Mouse (Mus musculus) neural tube, embryonic 10.5 days (tissue): ENCODE measurements around the gene Rps19bp1.

Source experiments
- DNase-seq: peaks from one replicate; pipeline ENCODE4 v3.0.0-alpha.2; 2017; ENCODE audit warnings: low spot score; ENCODE audit errors: extremely low spot score

Gene Rps19bp1

DNA sequence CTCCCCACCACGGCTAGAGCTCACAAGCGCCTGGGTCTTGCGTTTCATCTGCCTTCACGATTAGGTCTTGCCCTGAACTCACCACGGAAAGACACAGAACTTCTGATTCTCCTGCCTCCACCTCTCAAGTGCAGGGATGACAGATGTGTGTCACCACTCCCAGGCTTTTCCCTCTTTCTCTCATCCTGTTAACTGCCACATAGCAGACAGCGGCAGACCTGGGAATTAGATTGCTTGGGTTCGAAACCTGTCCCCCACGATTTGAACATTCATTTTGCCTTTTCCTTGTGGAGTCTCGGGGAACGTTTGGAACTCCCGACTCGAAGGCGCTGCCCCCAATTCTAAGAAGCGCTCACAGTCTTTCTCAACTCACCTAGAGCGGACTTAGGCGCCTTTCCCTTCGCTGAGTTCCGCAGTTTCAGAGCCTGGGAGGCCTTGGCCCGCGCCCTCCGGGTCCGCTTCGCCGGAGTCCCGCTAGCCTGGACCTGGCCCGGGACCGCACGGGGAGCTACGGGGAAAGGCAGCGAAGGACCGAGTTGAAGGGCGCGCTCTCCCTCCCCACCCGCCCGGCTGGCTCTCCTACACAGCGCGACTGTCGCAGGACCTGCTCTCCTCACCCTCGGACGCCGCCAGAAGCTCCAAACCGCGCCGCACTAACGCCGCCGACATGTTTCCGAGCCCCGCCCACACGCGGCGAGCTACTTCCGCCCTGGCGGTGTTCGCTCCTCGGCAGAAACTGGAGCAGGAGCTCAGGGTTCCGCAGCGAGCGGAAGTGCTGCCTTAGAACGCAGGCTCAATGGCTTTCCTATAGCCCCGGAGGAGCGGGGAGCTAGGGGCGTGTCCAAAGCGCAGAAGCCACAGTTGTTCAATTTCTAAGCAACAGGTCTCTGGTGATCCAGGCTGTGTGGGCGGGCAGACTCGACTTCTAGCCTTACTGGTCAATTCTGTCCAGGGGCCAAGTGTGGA lies at the start of gene Rps19bp1:
TSS of gene Rps19bp1 (minus strand) at position 706 of the 966 bp plus-strand sequence.
- peak; percentile 90 for DNase-seq

DNA sequence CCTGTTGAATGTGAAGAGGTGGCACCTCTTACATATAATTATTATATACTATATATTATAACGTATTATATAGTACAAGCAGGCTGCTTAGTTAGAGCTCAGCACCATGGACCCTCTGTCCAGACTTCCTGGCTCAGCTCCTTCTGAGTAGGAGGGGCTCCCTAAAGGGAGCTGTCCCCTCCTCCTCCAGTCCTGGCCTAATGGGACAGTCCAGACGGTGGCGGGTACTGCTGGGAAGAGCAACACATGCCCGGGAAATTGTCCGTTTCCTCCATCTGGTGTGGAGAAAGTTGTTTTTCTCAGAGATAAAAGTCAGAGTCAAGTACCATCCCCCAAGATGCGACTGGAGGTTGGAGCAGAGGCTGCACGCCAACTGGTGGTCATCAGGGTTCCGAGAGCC lies 42.0 kb upstream of the Rps19bp1 start:
- DNase-seq = no peak

DNA sequence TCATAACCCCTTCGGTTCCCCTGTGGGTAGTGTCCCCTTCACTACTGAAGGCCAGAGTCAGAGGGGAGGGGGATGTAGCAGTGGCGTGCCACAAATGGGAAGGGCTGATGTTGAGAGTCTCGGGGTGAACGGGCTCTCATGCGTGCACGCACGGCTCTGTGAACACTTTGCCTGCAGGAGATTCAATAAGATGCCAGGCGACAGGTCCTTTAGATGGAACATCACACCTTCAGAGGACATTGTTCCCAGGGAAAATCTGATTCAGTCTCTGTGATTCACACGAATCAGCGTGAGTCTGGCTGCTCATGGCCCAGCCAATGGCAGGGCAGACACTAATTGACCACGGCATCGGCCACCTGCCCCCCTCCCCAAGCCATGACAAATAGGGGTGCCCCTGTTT lies 40.1 kb upstream of the Rps19bp1 start:
- DNase-seq = no peak

DNA sequence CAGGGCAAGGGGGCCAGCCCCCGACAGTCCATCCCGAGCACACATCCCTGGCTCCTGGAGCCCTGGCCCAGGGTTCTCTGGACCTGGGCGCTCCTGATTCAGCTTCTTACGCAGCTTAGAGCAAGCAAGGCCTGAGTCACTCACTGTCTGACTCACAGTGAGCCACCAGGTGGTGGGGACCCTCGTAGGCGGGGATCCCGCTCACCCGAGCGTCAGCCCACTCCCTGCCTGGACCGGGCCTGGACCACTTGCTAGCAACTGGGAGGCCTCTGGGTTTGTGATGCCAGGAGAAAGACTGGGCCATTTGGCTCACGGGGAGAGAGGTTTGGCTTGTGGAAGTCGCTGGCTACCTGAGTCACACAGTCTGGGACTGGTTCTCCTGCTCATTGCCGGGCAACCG lies 39.7 kb upstream of the Rps19bp1 start:
- DNase-seq = no peak

DNA sequence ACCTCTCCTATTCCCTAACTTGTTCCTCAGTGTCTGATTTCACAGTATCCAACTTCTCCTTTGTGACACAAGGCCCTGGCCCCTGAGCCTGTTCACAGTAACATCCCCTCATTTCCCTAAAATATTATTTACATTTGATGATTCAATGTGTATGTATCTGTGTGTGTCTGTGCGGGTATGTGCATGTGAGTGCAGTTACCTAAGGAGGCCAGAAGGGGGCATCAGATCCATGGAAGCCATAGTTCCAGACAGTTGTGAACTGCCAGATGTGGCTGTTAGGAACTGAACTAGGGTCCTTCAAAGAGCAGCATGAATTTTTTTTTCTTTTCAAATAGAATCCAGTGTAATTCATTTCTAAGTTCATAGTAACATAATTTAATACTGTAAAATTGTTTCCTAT lies 33.0 kb upstream of the Rps19bp1 start:
- no peak for DNase-seq

DNA sequence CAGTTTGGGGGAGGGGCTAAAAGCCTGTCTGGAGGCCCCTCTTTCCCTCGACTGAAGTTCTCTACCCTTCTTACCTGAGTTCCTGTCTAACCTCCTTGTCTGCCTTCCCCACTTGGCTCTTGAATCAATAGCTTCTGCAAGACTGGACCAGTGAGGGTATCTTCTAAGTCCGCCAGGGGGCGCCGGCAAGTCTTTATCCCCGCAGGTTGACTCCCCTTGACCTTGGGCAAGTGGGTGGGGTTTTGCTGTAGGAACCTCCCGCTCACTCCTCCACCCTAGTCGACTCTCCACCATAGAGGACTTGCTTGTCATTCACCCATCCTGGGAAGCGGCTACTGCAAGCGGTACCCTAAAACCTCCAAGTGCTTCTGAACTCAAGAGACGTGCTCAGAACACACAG lies 25.3 kb upstream of the Rps19bp1 start:
- peak; percentile 69 for DNase-seq

DNA sequence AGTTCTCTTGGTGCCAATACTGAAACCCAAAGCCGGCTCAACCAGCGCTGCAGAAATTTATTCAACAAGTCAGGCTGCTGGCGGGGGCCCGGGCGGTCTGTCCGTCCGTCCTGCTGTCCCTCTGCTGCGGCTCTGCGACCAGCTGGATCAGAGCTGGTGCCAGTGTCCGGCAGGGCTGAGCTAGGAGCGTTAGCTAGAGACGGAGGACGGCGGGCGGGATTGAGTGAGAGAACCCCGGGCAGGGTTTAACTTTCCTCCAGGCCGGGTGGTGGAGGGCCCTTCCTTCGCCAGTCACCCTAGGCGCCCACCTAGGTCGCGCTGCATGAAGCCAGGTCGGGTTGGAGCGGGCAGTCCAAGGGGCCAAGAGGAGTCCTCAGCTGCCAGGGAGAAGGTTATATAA lies 23.9 kb upstream of the Rps19bp1 start:
- peak; percentile 56 for DNase-seq

DNA sequence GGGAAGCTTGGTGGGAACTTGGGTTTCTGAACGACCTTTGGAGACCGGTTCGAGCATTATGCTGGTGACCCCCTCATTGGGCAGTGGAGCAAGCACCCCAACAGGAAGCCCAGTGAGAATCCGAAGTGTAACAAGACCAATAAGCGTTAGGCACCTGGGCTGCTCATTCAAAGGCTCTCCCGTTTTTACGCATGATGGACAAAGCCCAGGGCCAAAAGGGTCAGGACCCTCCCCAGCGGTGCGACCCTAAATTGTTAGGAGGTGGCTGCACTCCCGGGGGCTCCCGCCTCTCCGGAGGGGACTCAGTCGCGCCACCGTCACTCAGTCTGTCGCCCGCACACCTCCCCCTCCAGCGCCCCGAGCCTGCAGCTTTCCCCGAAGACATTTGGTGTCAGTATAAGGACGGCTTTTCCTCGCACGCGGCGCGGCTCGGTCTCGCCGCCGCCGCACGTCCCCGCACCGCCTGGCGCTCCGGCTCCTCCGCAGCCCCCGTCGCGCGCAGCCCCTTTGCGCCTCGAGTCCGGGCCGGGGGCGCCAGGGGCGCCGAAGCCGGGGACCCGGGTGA lies 22.8 kb upstream of the Rps19bp1 start, which contains the start of gene Cacna1i:
TSS of gene Cacna1i (plus strand) at position 388 of the 565 bp plus-strand sequence.
- peak; percentile 44 for DNase-seq

DNA sequence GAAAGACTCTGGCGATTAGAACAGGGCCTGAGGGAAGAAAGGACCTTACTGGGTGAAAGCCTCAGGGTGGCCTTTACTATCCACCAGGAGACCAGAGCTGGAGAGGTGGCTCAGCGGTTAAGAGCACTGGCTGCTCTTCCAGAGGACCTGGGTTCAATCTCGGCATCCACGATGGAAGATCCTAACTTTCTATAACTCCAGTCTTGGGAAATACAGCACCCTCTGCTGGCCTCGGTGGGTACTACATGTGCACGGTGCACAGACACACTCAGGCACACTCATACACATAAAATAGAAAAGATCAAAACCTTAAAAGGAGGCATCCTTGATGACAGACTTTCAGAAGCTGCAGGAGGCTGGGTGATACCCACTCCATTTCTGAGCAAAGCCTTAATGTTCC lies 16.5 kb upstream of the Rps19bp1 start:
- DNase-seq = peak; percentile 70

DNA sequence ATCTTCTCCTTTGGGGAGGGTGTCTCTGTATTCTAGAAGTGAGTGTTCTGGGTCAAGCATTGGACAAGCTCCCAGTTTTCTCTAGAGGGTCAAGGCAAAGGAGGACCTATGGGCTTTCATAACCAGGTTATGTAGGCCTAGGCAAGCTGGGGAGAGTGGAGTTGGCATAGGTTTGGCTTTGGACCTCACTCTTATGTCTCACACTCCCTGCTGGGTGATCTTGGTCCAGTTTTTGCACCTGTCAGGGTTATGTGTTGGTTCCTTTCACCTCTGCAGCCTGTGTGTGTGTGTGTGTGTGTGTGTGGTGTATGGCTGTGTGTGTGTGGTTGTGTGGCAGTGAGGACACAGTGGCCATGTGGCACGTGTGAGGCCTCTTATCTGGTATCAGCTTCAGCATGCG lies 14.9 kb upstream of the Rps19bp1 start:
- no peak for DNase-seq

DNA sequence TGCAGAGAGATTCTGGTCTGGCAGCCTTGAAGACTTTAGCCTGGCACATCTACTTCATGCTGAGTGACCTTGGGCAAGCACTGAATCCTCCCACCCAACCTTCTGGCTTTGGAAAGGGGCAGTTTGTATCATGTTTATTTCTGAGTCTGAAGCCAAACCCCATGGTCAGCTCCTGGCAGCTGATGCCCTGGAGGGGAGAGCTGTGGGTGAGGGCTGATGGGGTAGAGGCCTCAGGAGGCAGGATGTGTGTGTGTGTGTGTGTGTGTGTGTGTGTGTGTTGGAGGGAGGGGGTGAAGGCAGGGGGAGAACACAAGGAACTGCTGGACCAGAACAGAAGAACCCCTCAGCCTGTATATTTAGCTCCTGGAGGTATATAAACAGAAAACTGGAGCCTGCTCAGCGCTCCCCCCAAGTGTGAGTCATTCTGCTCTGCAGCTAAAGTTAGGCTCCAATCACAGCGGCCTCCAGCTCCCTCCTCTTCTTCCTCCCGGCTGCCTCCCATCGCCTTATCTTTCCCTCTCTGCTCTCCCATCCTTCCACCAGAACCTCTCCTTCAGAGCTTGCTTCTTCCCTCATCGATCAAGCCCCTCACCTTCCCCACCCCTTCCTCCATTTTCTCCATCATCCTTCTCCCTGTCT lies 14.1 kb upstream of the Rps19bp1 start:
- DNase-seq = no peak

DNA sequence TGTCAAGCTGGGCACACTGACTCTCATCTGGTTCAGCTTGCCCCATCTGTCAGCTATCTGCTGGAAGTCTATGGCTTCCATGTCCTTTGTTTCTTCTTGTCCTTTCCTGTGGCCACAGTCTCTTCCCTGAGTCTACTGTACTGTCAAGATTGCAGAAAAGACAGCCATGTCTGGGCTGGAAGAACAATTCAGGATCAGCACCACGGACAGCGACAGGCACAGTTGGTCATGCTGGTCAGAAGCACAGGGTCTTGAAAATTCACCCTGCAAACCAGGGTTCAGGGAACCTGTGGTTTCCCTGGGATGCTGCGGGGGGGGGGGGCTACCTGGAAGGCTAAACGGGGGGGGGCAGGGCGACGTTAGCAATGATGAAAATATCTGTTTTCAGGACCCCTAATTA lies 13.5 kb upstream of the Rps19bp1 start:
- peak; percentile 81 for DNase-seq

DNA sequence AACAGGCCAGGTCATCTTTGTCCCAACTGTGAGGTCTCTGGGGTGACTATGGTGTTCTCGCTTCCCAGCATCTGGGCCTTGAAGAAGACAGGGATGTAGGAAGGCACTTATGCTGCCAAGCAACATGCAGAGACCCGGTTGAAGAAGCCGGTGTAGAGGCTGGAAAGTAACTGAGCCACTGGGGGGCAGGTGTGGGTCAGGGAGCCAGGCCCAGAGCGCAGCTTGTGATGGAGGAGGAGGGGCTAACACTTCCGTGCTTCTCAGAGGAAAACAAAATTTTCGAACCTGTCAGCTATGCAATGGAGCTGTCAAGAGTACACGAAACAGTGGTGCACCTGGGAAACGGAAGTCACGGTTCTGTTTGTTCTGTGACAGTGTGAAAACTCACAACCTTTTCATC lies 13.0 kb upstream of the Rps19bp1 start:
- DNase-seq = no peak

DNA sequence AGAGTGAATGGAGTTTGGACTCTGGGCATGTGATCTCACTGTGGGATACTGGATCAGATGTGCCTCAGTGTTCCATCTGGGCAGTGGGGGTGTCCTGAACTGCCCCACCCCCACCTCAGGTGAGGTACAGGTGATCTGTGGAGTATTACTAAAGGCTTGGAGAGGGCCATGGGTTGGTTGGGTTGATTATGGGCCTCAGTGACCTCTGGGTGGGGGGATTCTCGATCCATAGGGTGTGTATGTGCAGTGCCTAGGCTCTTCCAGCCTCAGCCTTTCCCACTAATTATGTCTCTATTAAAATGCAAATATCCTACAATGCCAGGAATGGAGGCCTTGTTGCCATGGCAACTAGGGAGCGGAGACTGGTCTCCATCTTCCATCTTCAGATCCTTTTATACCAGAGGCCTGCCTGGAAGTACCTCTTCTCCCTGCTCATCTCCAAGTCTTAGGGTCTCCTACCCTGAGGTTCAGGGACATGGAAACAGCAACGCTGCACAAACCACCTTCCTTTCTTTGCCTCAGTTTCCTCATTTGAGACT lies 7.8 kb upstream of the Rps19bp1 start:
- DNase-seq = no peak

DNA sequence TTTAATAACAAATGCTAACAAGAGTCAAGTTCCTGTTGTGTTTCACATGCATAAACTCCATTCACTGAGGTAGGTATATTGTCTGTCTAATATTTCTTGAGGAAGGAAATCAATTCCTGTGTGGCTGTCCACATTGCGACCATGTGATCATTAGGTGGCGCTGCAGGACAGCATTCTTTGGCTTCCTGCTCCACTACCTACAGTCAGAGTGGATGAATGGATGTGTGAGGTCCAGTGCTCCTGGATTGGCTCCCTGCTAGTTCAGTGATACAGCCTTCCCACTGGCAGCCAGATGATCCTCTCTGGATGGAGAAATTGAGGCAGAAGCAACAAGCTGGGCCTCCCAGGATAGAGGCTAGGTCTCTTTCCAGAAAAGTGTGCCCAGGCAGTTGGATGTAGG lies 2.2 kb upstream of the Rps19bp1 start:
- peak; percentile 59 for DNase-seq

DNA sequence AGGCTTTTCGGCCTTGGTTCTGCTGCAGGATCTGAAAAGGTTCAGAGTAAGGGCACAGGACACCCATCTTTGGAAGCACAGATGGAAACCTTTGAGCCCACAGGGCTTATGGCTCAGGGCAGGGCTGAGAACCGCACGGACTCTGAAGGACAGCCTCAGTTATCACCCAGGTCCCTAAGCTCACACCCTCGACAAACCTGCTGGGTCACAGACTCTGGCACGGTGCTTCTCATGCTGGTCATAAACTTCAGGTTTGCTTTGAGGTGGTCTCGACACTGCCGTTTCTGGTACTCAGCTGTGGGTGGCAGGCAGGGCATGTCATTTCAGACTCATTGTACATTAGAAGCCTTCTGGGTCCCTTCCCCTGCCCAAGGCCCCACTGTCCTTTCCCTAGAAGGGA lies 3.0 kb downstream of the Rps19bp1 start:
- no peak for DNase-seq

DNA sequence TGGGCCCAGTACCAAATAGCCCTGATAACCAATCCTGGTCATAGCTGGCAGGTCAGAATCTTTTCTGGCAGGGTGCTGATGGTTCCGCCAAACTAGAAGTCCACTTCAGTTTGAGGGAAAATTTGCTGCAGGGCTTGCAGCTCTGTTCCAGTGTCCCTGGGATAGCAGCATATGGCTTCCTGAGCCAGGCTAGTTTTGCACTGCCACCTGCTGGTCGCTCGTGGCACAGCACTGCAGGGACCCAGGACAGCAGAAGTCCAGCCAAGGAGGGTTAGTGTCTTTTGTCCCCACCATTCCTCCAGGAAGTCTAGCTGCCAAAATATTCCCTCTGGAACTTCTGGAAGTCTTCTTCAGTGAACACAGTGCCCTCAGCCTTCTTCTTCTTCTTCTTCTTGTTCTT lies 3.4 kb downstream of the Rps19bp1 start:
- peak; percentile 86 for DNase-seq

DNA sequence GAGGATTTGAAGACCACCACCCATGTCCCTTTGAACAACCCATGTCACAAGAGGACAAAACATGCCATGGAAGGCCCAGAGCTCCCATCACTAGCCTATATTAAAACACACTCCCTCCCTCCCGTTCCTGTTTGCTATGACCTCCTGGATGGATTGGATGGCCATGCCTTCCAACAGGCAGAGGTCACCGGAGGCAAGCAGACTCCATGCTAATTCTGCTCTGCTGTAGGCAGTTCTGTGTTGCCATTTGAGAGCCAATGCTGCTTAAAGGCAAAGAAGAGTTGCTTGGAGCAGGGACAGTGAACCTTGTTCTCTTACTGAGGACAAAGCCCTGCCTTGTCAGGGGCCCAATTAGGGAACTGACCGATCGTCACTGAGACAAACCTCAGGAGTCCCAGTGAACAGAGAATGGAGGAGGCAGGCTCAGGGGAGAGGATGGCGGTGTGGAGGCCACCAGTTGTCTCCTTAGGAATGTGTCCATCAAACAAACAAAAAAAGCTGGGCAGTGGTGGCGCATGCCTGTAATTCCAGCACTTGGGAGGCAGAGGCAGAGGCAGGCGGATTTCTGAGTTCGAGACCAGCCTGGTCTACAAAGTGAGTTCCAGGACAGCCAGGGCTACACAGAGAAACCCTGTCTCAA lies 4.6 kb downstream of the Rps19bp1 start:
- DNase-seq = no peak

DNA sequence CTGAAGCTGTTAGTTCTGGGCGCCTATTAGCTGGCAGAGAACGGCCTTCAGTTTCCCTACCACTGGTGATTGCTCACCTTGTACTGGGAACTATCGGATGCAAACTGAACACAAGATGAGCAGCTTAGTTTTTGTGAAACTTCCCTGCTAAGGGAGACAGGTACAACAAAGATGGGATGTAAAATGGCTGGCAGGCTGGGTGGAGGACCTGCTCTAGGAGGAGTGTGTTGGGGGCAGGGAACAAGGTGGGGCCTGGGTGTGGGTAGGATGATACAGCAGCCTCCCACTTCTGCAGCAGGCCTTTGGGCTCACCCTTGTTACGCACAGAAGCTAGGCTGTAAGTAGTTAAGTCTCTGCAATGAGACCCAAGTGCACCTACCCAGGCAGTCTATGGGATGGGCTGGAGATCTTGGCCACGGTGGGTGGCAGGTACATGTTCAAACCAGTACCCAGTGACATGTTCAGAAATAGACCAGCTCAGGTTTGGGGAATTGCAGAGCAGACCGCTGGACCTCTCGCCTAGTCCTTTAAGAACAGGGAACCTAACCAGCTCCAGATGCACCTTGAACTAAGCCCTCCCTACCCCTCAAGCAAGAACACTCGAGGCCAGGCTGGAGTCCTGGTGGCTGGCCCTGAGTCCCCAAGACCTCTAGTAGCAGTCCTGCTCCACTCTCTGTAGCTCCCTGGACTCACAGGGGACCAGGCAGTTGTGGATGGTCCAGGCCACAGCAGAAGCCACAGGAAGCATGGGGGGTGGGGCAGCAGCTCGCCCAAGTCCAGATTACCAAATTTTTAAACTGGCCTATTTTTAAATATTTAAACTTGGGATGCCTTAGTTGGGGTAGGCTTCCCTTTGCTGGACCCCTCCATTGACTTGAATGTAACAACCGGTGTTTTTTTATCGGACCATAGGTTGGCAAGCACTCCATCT lies 5.6 kb downstream of the Rps19bp1 start:
- peak; percentile 40 for DNase-seq

DNA sequence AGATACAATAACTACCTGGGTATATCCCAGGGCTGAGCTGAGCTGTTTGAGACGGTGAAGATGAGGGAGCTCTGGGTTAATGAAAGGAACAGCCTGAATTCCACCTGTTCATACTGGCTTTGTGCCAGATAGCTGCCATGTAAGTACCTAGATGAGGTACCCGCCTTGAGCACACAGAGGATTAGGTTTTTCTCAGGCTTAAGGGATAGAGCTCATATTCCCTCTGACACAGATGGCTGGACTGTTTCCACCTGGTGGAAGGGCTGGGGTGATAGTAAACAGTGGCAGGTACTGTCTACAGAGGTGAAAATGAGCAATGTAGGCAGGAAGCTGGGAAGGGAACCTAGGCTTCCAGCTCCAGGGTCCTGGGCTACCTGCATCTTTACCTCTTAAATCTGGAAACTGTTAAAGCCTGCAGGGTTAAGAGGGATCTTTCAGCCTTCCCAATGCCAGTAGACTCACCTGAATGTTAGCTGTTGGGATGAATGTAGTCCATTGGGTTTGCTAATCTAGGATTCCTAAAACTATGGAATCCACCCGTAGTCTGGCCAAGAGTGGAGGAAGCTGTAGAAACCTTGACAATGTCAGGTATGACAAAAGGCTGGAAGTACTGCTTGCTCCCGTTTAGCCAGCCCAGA lies 6.4 kb downstream of the Rps19bp1 start:
- peak; percentile 18 for DNase-seq
